Mouse (Mus musculus) CH12.LX (cell line): ENCODE measurements around the gene Hnrnph2.

ENCODE experiments used
- MYC ChIP-seq: IDR thresholded peaks from 2 replicates; pipeline ENCODE4 v1.6.1; 2011; ENCODE audit warnings: low read depth, mild to moderate bottlenecking, improper control_type of control experiment, low read length
- POLR2A ChIP-seq: IDR thresholded peaks from 2 replicates; pipeline ENCODE4 v1.6.1; 2011; ENCODE audit warnings: low read depth, mild to moderate bottlenecking, improper control_type of control experiment, low read length

DNA sequence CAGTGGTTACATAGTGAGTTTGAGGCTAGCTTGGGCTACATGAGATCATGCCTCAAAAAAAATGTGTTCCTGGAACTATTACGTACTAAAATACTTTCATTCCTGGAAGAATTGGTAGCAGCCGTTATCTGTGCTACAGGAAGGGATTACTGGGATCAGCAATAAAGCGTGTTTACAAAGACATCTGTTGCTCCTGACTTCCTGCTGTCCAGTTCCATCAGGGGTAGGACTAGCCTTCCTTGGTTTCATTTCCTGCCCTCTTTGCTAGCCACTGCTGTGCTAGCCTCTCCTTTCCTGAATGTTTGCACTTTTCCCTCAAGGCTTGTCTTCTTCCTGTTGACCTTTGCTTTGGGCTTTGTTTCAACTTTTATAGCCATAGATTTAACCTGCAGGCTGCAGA, 34.9 kb downstream of the Hnrnph2 start:
- TF ChIP-seq MYC (no peak), POLR2A (no peak)
